Mouse (Mus musculus) G1E (cell line): ENCODE data around the gene Nop56.

Source experiments
- CTCF ChIP-seq: IDR thresholded peaks from 2 replicates; pipeline ENCODE4 v1.5.1; 2012; ENCODE audit warnings: low read depth, low read length, inconsistent platforms, mixed read lengths
- GATA1 ChIP-seq: IDR thresholded peaks from 2 replicates; pipeline ENCODE4 v1.6.1; 2012; ENCODE audit warnings: borderline replicate concordance, low read length, inconsistent platforms, mixed read lengths

DNA sequence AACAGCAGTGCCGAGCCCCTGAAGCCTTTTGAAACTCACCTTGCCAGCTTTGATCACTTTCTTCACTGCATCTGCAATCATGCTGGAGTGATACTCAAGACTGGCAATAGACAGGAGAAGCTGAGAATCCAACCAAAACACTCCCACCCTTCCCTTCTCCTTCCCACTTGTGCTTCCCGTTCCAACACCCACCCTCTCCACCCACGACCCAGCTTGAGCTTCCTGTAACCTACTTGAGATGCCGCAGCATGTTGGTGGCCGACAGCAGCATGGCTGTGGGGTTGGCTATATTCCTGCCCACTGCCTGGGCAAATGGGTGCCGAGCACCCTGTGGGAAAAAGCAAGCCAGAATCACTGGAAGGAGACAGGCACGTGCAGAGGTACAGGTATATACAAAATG is 6.0 kb downstream of the Nop56 start:
- TF ChIP-seq GATA1 = no peak
- TF ChIP-seq CTCF = no peak
